Mouse (Mus musculus): ENCODE measurements around the gene Phldb3.

- TF ChIP-seq CTCF (conservative IDR thresholded peaks at IDR 0.05 in 1 of 2, IDR thresholded peaks at IDR 0.05 in 1 of 2; ENCODE audit: low read depth in 2 of 2, low read length in 2 of 2) (no peak), ELF1 (IDR thresholded peaks at IDR 0.05; ENCODE audit: low read depth, low read length) (0 out of 2 replicates have a peak, but pooled peaks have one; percentile 33)
These were observed 29.9 kb downstream of the Phldb3 start for GRCm38 (mm10) chr7:24640450-24640849.
